Mouse (Mus musculus) forebrain, embryonic 11.5 days (tissue): ENCODE results near the gene Pkd1l1. TPM values are rescaled to one million over a fixed set of nuclear protein-coding genes. Genes with fewer than 3 reads are reported as not detected.

Experiments
- ATAC-seq: fragments of 200-750 bp; cut with Nextera tagmentation; replicated peaks from 2 replicates; pipeline ENCODE4 v1.8.0; 2017; ENCODE audit warnings: moderate TSS enrichment; ENCODE audit not compliant: low FRiP score
- DNase-seq: peaks from one replicate; pipeline ENCODE4 v3.0.0-alpha.2; 2017; ENCODE audit warnings: low spot score
- H3K27ac ChIP-seq: fragments of 300-500 bp; sonication (generic); 2 replicates; pipeline ENCODE4 v1.5.1; 2014; ENCODE audit warnings: low read depth, low read length
- H3K27me3 ChIP-seq: fragments of 300-500 bp; sonication (generic); 2 replicates; pipeline ENCODE4 v1.6.1; 2014; ENCODE audit warnings: mild to moderate bottlenecking, low read length, mixed read lengths; ENCODE audit not compliant: control insufficient read depth, insufficient read depth
- H3K36me3 ChIP-seq: fragments of 300-500 bp; sonication (generic); 2 replicates; pipeline ENCODE4 v1.6.1; 2014; ENCODE audit warnings: mild to moderate bottlenecking, low read length, moderate library complexity, mixed read lengths; ENCODE audit not compliant: control insufficient read depth, insufficient read depth
- H3K4me1 ChIP-seq: fragments of 300-500 bp; sonication (generic); replicated peaks from 2 replicates; pipeline ENCODE4 v1.6.1; 2014; ENCODE audit warnings: low read length, mixed read lengths; ENCODE audit not compliant: control insufficient read depth, insufficient read depth
- H3K4me2 ChIP-seq: fragments of 300-500 bp; sonication (generic); 2 replicates; pipeline ENCODE4 v1.6.1; 2014; ENCODE audit warnings: low read depth, mild to moderate bottlenecking, low read length, moderate library complexity, mixed read lengths; ENCODE audit not compliant: severe bottlenecking
- H3K4me3 ChIP-seq: fragments of 300-500 bp; sonication (generic); 2 replicates; pipeline ENCODE4 v1.5.1; 2014; ENCODE audit warnings: low read depth, low read length
- H3K9ac ChIP-seq: fragments of 300-500 bp; sonication (generic); 2 replicates; pipeline ENCODE4 v1.6.1; 2014; ENCODE audit warnings: low read length
- H3K9me3 ChIP-seq: fragments of 300-500 bp; sonication (generic); 2 replicates; pipeline ENCODE4 v1.6.1; 2016; ENCODE audit warnings: low read length, mixed read lengths; ENCODE audit not compliant: control insufficient read depth
- WGBS: fragments of 180-500 bp; shearing (Covaris S2); extraction: QIAGEN DNeasy Blood & Tissue Kit; methylation state at CpG from one replicate; pipeline ENCODE4 v1.1.7; 2014; 5-methylcytosine and 5-hydroxymethylcytosine counted together
- polyA plus RNA-seq: library from polyadenylated mRNA; unstranded; fragments of >200 nt; fragmentation: Nextera tagmentation; extraction: Ambion mirVana; gene quantifications from 2 replicates; pipeline ENCODE4 v1.2.1, GENCODE M21; 2014

Pkd1l1 gene
- polyA plus RNA-seq, 1 experiment from 2014 or later = not detected

- Histone ChIP-seq H3K4me3 (no peak overlapping the region), H3K36me3 (no peaks in the 10 kb centered on the region), H3K9ac (no peak overlapping the region), H3K4me2 (no peak overlapping the region), H3K27me3 (no peaks in the 10 kb centered on the region), H3K9me3 (no peaks in the 10 kb centered on the region), H3K4me1 (no peaks in the 10 kb centered on the region), H3K27ac (no peak overlapping the region)
- no peak for ATAC-seq
- DNase-seq = no peak
- 64% methylated on average over 3 of the region's 3 CpGs for WGBS
These were observed 114.0 kb downstream of the Pkd1l1 start for GRCm38 (mm10) chr11:8859041-8859440.

GRCm38 (mm10) chr11:8856125-8856524 is 116.9 kb downstream of the Pkd1l1 start:
- H3K4me1 ChIP-seq = no peaks in the 10 kb centered on the region
- H3K36me3 ChIP-seq = no peaks in the 10 kb centered on the region
- no peaks in the 10 kb centered on the region for H3K9me3 ChIP-seq
- DNase-seq (no peak), ATAC-seq (no peak)
- no peak overlapping the region for H3K4me2 ChIP-seq
- no peaks in the 10 kb centered on the region for H3K27me3 ChIP-seq
- 57% methylated on average over 5 of the region's 5 CpGs for WGBS
- H3K4me3 ChIP-seq = no peak overlapping the region
- H3K9ac ChIP-seq = no peak overlapping the region
- no peak overlapping the region for H3K27ac ChIP-seq

- Histone ChIP-seq H3K9ac (no peak overlapping the region), H3K4me3 (no peak overlapping the region), H3K4me1 (no peaks in the 10 kb centered on the region), H3K36me3 (no peaks in the 10 kb centered on the region), H3K27me3 (no peaks in the 10 kb centered on the region), H3K4me2 (no peak overlapping the region), H3K27ac (no peak overlapping the region), H3K9me3 (no peaks in the 10 kb centered on the region)
- ATAC-seq (no peak), DNase-seq (no peak)
These were observed 125.0 kb downstream of the Pkd1l1 start for GRCm38 (mm10) chr11:8848049-8848448.

GRCm38 (mm10) chr11:8847627-8848026 is 125.4 kb downstream of the Pkd1l1 start:
- Histone ChIP-seq H3K4me1 (no peaks in the 10 kb centered on the region), H3K9ac (no peak overlapping the region), H3K27ac (no peak overlapping the region), H3K36me3 (no peaks in the 10 kb centered on the region), H3K4me3 (no peak overlapping the region), H3K4me2 (no peak overlapping the region), H3K27me3 (no peaks in the 10 kb centered on the region), H3K9me3 (no peaks in the 10 kb centered on the region)
- WGBS = 88% methylated on average over 2 of the region's 2 CpGs
- ATAC-seq = no peak
- DNase-seq = no peak

GRCm38 (mm10) chr11:8836176-8836575 is 136.9 kb downstream of the Pkd1l1 start:
- Histone ChIP-seq H3K4me3 (no peak overlapping the region), H3K36me3 (no peaks in the 10 kb centered on the region), H3K9me3 (no peaks in the 10 kb centered on the region; the same call in 1 of the 2 replicates), H3K4me1 (no peaks in the 10 kb centered on the region), H3K27me3 (no peaks in the 10 kb centered on the region), H3K9ac (no peak overlapping the region), H3K27ac (no peak overlapping the region), H3K4me2 (no peak overlapping the region)
- DNase-seq = no peak
- ATAC-seq = no peak
- 98% methylated on average over 6 of the region's 6 CpGs for WGBS

GRCm38 (mm10) chr11:8834121-8834520 is 138.9 kb downstream of the Pkd1l1 start:
- no peaks in the 10 kb centered on the region for H3K4me1 ChIP-seq
- no peak overlapping the region for H3K4me3 ChIP-seq
- H3K9ac ChIP-seq = no peak overlapping the region
- ATAC-seq = no peak
- H3K9me3 ChIP-seq = no peaks in the 10 kb centered on the region; the same call in 1 of the 2 replicates
- H3K27ac ChIP-seq = no peak overlapping the region
- H3K27me3 ChIP-seq = no peaks in the 10 kb centered on the region
- DNase-seq = no peak
- no peaks in the 10 kb centered on the region for H3K36me3 ChIP-seq
- no peak overlapping the region for H3K4me2 ChIP-seq
- 91% methylated on average over 4 of the region's 4 CpGs for WGBS

- H3K9ac ChIP-seq = no peak overlapping the region
- H3K4me2 ChIP-seq = no peak overlapping the region
- no peaks in the 10 kb centered on the region for H3K9me3 ChIP-seq
- no peak overlapping the region for H3K27ac ChIP-seq
- no peak for ATAC-seq
- DNase-seq = no peak
- no peak overlapping the region for H3K4me3 ChIP-seq
- H3K4me1 ChIP-seq = no peaks in the 10 kb centered on the region
- H3K27me3 ChIP-seq = no peaks in the 10 kb centered on the region
- no peaks in the 10 kb centered on the region for H3K36me3 ChIP-seq
- WGBS = 71% methylated on average over 4 of the region's 4 CpGs
These were observed 142.5 kb downstream of the Pkd1l1 start for GRCm38 (mm10) chr11:8830551-8830950.

GRCm38 (mm10) chr11:8829561-8829960 is 143.5 kb downstream of the Pkd1l1 start:
- no peaks in the 10 kb centered on the region for H3K4me1 ChIP-seq
- no peak overlapping the region for H3K9ac ChIP-seq
- H3K4me3 ChIP-seq = no peak overlapping the region
- ATAC-seq (no peak), DNase-seq (no peak)
- no peak overlapping the region for H3K4me2 ChIP-seq
- no peaks in the 10 kb centered on the region for H3K9me3 ChIP-seq
- WGBS = 90% methylated on average over 3 of the region's 3 CpGs
- no peaks in the 10 kb centered on the region for H3K36me3 ChIP-seq
- no peak overlapping the region for H3K27ac ChIP-seq
- no peaks in the 10 kb centered on the region for H3K27me3 ChIP-seq

GRCm38 (mm10) chr11:8828836-8829526 is 144.1 kb downstream of the Pkd1l1 start:
- DNase-seq = no peak
- WGBS = 79% methylated on average over 9 of the region's 9 CpGs
- no peak for ATAC-seq
- no peak overlapping the region for H3K27ac ChIP-seq
- H3K27me3 ChIP-seq = no peaks in the 10 kb centered on the region
- no peaks in the 10 kb centered on the region for H3K4me1 ChIP-seq
- no peak overlapping the region for H3K9ac ChIP-seq
- H3K9me3 ChIP-seq = no peaks in the 10 kb centered on the region
- no peak overlapping the region for H3K4me2 ChIP-seq
- H3K4me3 ChIP-seq = no peak overlapping the region
- no peaks in the 10 kb centered on the region for H3K36me3 ChIP-seq
